Mouse (Mus musculus): ENCODE data around the gene Nrap.

Nrap gene

GRCm38 (mm10) chr19:56292335-56292734 lies 97.5 kb downstream of the Nrap start:
- DNase-seq = no peak

GRCm38 (mm10) chr19:56291898-56292297 lies 97.9 kb downstream of the Nrap start:
- DNase-seq = no peak

DNA sequence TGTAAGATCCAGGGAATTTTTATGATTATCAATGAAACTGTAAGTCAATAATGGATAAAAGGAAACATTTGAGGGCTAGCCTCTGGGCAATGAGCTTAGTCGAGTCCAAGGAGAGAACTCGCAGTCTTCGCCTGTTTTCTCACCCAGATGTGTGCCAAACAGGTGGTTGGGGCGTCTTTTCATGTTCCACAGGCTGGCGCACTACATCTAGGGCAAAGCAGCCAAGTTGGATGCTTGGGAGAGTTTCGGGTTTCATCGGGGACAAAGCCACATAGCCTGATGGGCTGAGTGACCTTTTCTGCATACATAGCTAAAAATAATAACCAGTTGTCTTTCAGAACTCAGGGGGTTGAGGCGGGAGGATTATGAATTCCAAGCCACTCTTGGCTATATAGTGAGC lies 100.2 kb downstream of the Nrap start:
- DNase-seq = no peak

DNA sequence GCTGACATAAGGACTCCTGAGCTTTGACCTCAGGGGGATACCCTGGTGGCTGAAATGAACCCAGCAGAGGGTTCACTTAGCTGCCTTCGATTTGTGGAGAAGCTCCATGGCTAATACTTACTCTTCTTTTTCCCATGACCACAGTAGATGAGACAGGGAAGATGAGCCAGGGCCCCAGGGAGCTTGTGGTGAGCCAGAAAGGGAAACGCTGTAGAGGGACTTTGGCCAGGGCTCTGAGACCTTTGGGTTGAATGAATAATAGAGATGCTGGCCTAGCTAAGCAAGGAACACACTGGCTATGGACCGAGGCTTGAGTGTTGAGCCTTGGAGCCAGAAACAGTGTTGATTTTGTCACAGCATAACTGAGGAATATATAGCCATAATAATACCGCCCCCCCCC lies 101.4 kb downstream of the Nrap start:
- no peak for DNase-seq

DNA sequence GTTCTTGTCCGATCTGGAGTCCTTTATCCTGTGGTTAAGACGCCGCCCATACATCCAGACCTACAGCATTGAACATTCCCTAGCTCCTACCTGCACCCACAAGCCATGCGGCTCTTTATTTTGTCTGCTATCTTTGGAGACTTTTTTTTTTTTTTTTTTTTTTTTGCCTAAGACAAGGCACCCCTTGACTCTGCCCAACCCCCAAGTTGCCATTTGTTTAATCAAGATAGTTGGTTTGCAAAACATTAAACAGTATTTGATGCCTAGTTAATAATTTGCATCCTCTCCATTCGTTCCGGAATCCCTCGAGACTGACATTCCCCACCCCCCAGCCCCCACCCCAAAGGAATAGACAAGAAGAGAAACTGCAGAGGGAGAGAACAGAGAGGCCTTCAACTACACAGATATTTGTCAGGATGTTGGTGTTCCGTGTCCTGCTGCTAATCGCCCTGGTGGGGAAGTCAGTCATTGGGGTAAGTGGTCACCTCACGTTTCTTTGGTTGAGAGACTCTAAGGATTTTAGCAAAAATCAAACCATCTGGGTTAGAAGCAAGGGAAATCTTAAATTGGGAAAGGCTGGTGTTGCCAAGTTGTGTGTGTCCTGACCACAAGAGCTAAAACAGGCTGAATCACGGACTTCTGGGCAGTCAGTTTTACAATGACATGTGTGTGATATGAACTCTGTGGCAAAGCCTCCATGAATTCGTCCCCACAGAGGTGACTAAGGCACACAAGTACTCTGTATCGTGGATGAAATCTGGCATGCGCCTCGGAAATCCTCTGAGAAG lies 102.1 kb downstream of the Nrap start:
- DNase-seq = no peak

DNA sequence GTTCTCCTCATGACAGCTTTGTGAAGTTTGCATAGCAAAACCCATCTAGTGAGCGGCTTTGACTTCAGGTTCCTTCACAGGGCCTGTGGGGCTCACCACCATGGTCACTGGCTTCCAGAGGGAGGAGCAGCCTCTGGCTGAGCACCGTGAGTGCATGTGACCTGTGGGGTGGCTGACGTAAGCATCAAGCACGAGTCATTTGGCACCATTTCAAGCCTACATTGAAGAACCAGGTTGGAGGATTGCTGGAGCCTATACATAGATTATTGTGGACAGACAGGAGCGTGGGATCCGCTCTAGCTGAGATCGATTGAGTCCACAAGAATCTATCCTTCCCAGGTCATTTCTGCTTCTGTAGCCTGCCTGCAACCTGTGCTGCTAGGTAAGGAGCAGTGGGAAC lies 103.0 kb downstream of the Nrap start, which contains the start of gene Habp2:
TSS of gene Habp2 (plus strand) at position 272 of the 400 bp plus-strand sequence.
- no peak for DNase-seq

DNA sequence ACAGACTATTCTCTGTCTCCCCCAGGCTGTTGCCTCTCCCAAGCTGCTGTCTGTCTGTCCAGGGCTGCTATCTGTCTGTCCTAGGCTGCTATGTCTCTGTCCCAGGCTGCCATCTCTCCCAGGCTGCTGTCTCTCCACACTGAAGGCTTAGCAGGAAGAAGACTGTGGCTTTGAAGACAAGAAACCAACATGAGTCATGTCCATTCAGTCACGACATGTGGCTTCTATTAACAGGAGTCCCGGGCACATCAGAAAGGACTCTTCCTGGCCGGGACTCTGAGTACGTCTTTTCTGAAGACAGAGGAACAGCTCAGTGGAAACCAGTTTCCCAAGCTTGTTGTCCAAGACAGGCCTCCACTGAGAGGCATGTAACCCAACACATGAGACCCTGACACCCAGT lies 104.6 kb downstream of the Nrap start:
- DNase-seq = no peak

DNA sequence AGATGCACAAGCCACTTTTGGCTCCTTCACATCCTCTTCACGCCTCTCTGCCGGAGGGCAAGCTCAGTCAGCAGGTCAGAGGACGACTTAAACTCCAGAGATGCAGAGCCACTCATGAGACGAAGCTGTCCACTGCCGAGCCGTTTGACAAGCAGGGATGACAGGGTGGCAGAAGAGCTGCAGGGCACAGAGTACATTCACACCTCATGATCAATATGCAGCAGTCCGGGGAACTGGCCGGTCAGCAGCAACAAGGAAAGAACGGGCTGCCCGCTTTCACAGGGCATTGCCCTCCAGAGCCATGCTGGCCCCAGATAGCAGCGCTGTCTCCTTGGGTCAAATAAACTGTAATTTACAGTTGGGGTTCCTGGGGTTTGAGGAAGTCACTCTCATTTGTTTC lies 111.5 kb downstream of the Nrap start:
- DNase-seq = no peak

GRCm38 (mm10) chr19:56277951-56278350 lies 111.9 kb downstream of the Nrap start:
- no peak for DNase-seq

DNA sequence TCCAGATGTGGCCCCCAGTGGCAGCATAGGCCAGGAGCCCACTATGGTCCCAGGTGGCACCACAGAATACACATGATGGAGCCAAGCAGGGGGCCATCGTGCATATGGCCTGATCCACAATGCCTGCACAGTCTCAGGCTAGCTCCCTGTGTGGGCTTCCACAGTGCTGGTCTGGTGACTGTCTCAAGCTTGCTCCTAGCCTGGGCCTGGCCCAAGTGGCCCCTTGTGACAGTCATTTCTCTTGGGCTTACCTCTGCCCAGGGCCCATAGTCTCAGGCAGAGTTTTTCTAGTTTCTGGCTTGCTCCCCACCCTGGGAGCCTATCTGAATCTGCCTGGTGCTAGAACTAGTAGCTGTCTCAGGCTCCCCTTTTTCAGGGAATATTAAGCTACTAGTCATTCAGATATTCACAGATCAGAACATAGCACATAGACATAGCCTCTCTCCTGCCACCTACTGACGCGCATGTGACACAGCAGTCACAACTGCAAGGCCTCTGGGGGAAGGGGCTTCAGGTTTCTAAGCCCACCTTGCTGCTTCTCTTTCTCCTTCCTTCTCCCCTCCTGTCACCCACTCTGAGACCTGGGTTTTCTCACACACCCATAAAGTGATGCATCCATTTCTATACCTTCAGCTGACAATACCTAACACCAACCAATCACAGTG lies 112.6 kb downstream of the Nrap start:
- no peak for DNase-seq

DNA sequence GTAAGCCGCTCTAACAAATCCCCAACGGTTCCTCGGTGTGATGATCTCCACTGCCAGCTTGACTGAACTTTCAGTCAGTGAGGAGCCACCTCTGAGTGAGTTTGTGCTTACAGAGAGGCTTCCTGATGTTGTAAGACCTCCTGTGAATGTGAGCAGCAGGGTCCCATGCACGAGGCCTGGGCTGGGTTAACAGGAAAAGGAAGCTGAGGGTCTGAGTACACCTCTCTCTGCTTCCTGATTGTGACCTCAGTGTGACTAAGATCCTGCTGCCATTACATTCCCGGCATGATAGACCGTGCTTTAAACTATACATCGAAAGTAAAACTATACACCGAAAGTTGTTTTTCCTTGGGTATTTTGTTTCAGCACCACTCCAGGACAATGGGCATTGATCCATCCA lies 117.8 kb downstream of the Nrap start:
- DNase-seq = no peak
